Mouse (Mus musculus) myocyte (in vitro differentiated cells): Measurements from ENCODE around the gene Fam71b. TPM values are rescaled to one million over a fixed set of nuclear protein-coding genes. Genes with fewer than 3 reads are reported as not detected.

Experiments used
- H3K27me3 ChIP-seq: one replicate; pipeline ENCODE4 v1.6.1; 2011; ENCODE audit not compliant: control insufficient read depth, insufficient read depth, insufficient read length
- H3K36me3 ChIP-seq: one replicate; pipeline ENCODE4 v1.6.1; 2011; ENCODE audit not compliant: control insufficient read depth, insufficient read depth
- H3K4me2 ChIP-seq: one replicate; pipeline ENCODE4 v1.6.1; 2011; ENCODE audit warnings: low read depth, control low read depth
- H3K4me3 ChIP-seq: one replicate; pipeline ENCODE4 v1.5.1; 2011; ENCODE audit warnings: mild to moderate bottlenecking, control low read depth, moderate library complexity
- H3K79me2 ChIP-seq: one replicate; pipeline ENCODE4 v1.6.1; 2011; ENCODE audit not compliant: control insufficient read depth, insufficient read depth
- H3ac ChIP-seq: one replicate; pipeline ENCODE4 v1.6.1; 2011; ENCODE audit not compliant: control insufficient read depth, insufficient read length
- CEBPB ChIP-seq: IDR thresholded peaks from 2 replicates; pipeline ENCODE4 v1.6.1; 2011; ENCODE audit warnings: mild to moderate bottlenecking, moderate library complexity; ENCODE audit not compliant: poor library complexity, insufficient read depth, severe bottlenecking
- E2F4 ChIP-seq: IDR thresholded peaks from one replicate; pipeline ENCODE4 v1.6.1; 2011; ENCODE audit warnings: mild to moderate bottlenecking, control low read depth, moderate library complexity; ENCODE audit not compliant: insufficient read depth
- MAX ChIP-seq: IDR thresholded peaks from one replicate; pipeline ENCODE4 v1.6.1; 2011; ENCODE audit warnings: low read depth, mild to moderate bottlenecking, control low read depth
- MYOD1 ChIP-seq, 3 experiments: IDR thresholded peaks; one replicate each; pipeline ENCODE4 v1.6.1; 2011; ENCODE audit warnings: control low read depth in 2 of 3, low read depth in 2 of 3, mild to moderate bottlenecking in 2 of 3, moderate library complexity in 1 of 3; ENCODE audit not compliant: insufficient read length in 2 of 3, control insufficient read depth in 1 of 3
- MYOG ChIP-seq, 3 experiments: IDR thresholded peaks; one replicate each; pipeline ENCODE4 v1.6.1; 2011; ENCODE audit warnings: control low read depth in 2 of 3, low read depth in 2 of 3, mild to moderate bottlenecking in 2 of 3; ENCODE audit not compliant: insufficient read length in 2 of 3, control insufficient read depth in 1 of 3, insufficient read depth in 1 of 3
- POLR2A ChIP-seq: IDR thresholded peaks from one replicate; pipeline ENCODE4 v1.6.1; 2011; ENCODE audit warnings: low read depth, mild to moderate bottlenecking, control low read depth, moderate library complexity; ENCODE audit not compliant: insufficient read length
- POLR2AphosphoS2 ChIP-seq: IDR thresholded peaks from one replicate; pipeline ENCODE4 v1.6.1; 2011; ENCODE audit warnings: low read depth, control low read depth; ENCODE audit not compliant: insufficient read length
- REST ChIP-seq: IDR thresholded peaks from one replicate; pipeline ENCODE4 v1.6.1; 2011; ENCODE audit warnings: mild to moderate bottlenecking, control low read depth, moderate library complexity; ENCODE audit not compliant: insufficient read depth, insufficient read length
- SRF ChIP-seq: IDR thresholded peaks from one replicate; pipeline ENCODE4 v1.6.1; 2011; ENCODE audit warnings: low read depth; ENCODE audit not compliant: control insufficient read depth, insufficient read length
- TCF12 ChIP-seq: IDR thresholded peaks from one replicate; pipeline ENCODE4 v1.6.1; 2011; ENCODE audit warnings: mild to moderate bottlenecking, control low read depth; ENCODE audit not compliant: poor library complexity, insufficient read depth, severe bottlenecking
- TCF3 ChIP-seq: IDR thresholded peaks from one replicate; pipeline ENCODE4 v1.6.1; 2011; ENCODE audit warnings: low read depth, control low read depth; ENCODE audit not compliant: insufficient read length
- USF1 ChIP-seq: IDR thresholded peaks from one replicate; pipeline ENCODE4 v1.6.1; 2011; ENCODE audit warnings: low read depth, mild to moderate bottlenecking, control low read depth, moderate library complexity
- polyA plus RNA-seq: library from polyadenylated mRNA; unstranded; fragments of >200 nt; fragmentation: generic; extraction: Trizol; gene quantifications from one replicate; pipeline ENCODE4 v1.2.1, GENCODE M21; 2012; ENCODE audit warnings: missing spikeins

The Fam71b gene
- polyA plus RNA-seq, 1 experiment = 2.3 TPM

DNA sequence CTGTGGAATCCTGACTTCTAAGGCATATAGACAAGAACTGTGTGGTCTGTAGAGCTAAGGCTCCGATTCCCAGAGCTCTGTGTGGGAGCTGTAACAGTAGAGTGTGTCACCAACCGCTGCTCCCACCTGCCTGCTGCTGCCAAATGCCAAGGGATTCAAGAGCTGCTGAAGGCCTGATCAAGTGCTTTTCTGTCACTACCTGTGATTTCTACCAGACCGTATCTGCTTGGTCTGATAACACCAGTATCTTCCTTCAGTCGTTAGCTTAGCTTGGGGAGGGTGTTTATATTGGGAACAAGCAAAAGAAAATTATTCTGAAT is 461 bp downstream of the Fam71b start:
- H3K79me2 ChIP-seq = no peaks in the 10 kb centered on the region
- H3ac ChIP-seq = no peak overlapping the region
- TF ChIP-seq SRF = no peak
- TF ChIP-seq MYOG (IDR thresholded peaks at IDR 0.05; ENCODE audit: control insufficient read depth in 1 of 3, insufficient read depth in 1 of 3, insufficient read length in 2 of 3, low read depth in 2 of 3) = peak in 1 of 3 experiments; percentile 12

DNA sequence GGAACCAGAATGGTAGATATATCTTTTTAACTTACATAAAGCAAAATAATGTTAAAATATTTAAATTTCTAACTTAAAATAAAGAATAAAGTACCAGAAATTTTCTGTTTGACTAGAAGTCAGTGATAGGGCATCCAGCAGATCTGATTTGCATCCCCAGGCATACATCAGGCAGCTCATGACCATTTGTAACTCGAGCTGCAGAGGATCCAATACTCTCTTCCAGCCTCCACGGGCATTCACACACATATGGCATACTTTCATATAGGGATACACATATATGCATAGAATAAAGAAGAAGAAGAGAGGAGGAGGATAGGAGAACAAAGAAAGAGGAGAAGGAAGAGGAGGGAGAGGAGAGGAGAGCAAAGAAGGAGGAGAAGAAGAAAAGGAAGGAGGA is 1.5 kb downstream of the Fam71b start:
- no peak overlapping the region for H3K4me3 ChIP-seq
- no peak overlapping the region for H3ac ChIP-seq
- H3K27me3 ChIP-seq = no peaks in the 10 kb centered on the region
- H3K4me2 ChIP-seq = no peak overlapping the region
- H3K79me2 ChIP-seq = no peaks in the 10 kb centered on the region
- no peaks in the 10 kb centered on the region for H3K36me3 ChIP-seq
- TF ChIP-seq TCF12 (no peak), USF1 (no peak), SRF (no peak), TCF3 (no peak), POLR2A (no peak), MAX (no peak)

More for the DNA sequence above, 461 bp downstream of the Fam71b start:
- no peak overlapping the region for H3K4me3 ChIP-seq
- H3K36me3 ChIP-seq = no peaks in the 10 kb centered on the region
- no peaks in the 10 kb centered on the region for H3K27me3 ChIP-seq
- H3K4me2 ChIP-seq = no peak overlapping the region

DNA sequence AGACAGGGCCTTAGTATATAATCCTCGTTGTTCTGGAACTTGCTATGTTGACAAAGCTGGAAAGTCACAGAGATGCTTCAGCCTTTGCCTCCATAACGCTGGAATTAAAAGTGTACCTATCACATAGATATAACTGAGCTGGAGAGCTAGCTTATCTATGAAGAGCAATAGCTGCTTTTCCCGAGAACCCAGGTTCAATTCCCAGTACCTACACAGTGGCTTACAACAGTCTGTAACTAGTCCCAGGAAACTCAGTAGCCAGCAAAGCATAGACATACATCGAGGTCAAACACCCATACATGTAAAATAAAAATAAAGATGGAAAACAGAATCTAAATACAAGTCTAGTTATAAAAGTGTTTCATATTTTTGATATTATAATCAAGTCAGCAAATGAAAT is 2.1 kb downstream of the Fam71b start:
- H3K27me3 ChIP-seq = no peaks in the 10 kb centered on the region
- no peak overlapping the region for H3ac ChIP-seq
- no peak overlapping the region for H3K4me2 ChIP-seq
- H3K36me3 ChIP-seq = no peaks in the 10 kb centered on the region
- H3K4me3 ChIP-seq = no peak overlapping the region
- no peaks in the 10 kb centered on the region for H3K79me2 ChIP-seq
- no peak for TF ChIP-seq TCF12
- TF ChIP-seq POLR2A = no peak
- TF ChIP-seq REST = no peak
- TF ChIP-seq MAX = no peak
- TF ChIP-seq USF1 = no peak
- TF ChIP-seq POLR2AphosphoS2 = no peak
- no peak for TF ChIP-seq MYOD1 (IDR thresholded peaks at IDR 0.05; ENCODE audit: control insufficient read depth in 1 of 3, insufficient read length in 2 of 3, low read depth in 2 of 3)
- TF ChIP-seq E2F4 = no peak
- TF ChIP-seq MYOG (IDR thresholded peaks at IDR 0.05; ENCODE audit: control insufficient read depth in 1 of 3, insufficient read depth in 1 of 3, insufficient read length in 2 of 3, low read depth in 2 of 3) = no peak
- no peak for TF ChIP-seq CEBPB
- TF ChIP-seq SRF = no peak
- TF ChIP-seq TCF3 = no peak

DNA sequence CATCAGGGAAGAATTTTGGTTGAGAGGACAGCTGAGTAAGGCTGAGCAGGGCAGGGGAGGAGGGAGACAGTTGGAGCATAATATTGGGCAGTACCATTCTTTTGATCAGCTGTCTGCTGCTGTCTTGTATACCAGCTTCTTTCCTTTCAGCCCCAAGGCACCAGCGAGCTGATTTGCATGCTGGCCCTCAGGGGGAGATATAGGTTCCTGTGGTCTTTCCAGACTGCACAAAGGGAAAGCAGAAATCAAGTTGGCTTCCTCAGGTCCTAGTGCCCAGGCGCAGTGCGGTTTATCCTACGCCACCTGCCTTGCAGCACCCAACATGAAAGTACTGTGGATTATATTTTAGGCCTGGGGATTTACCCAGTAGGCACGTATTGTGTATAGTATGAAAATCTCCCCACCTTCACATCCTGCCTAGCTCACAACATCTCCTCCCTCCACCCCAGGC is 2.6 kb downstream of the Fam71b start:
- H3K4me2 ChIP-seq = no peak overlapping the region
- no peaks in the 10 kb centered on the region for H3K27me3 ChIP-seq
- TF ChIP-seq TCF12 (no peak), MYOD1 (IDR thresholded peaks at IDR 0.05; ENCODE audit: control insufficient read depth in 1 of 3, insufficient read length in 2 of 3, low read depth in 2 of 3) (peak in 2 of 3 experiments; percentile 21 to 45), MYOG (IDR thresholded peaks at IDR 0.05; ENCODE audit: control insufficient read depth in 1 of 3, insufficient read depth in 1 of 3, insufficient read length in 2 of 3, low read depth in 2 of 3) (peak in 1 of 3 experiments; percentile 16), SRF (no peak)
- H3ac ChIP-seq = no peak overlapping the region
- H3K79me2 ChIP-seq = no peaks in the 10 kb centered on the region
- H3K36me3 ChIP-seq = no peaks in the 10 kb centered on the region
- no peak overlapping the region for H3K4me3 ChIP-seq

DNA sequence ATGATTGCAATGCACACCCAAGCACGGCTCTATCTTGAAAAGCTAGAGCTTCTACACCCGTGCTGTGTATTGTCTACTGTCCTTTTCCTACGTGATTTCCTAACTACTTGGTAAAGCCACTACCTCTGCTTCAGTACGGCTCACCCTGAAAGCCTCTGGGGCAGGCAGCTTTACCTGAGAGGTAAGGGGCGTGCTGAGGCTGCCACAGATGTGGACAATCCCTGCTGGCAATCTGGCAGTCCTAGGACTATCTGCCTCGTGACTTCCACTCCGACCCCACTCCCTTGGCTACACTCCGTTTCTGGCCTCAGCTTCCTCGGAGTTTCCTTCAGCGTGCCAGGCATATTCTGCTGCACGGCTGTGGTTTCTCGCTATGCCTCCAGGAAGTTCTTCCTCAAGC is 5.2 kb downstream of the Fam71b start:
- H3K4me3 ChIP-seq = no peak overlapping the region
- H3ac ChIP-seq = no peak overlapping the region
- TF ChIP-seq MYOD1 (IDR thresholded peaks at IDR 0.05; ENCODE audit: control insufficient read depth in 1 of 3, insufficient read length in 2 of 3, low read depth in 2 of 3) (no peak), TCF12 (no peak), E2F4 (no peak), POLR2AphosphoS2 (no peak), MYOG (IDR thresholded peaks at IDR 0.05; ENCODE audit: control insufficient read depth in 1 of 3, insufficient read depth in 1 of 3, insufficient read length in 2 of 3, low read depth in 2 of 3) (no peak), SRF (no peak), TCF3 (no peak), MAX (no peak), USF1 (no peak), POLR2A (no peak)
- no peak overlapping the region for H3K4me2 ChIP-seq
- H3K27me3 ChIP-seq = no peaks in the 10 kb centered on the region
- H3K79me2 ChIP-seq = no peaks in the 10 kb centered on the region
- H3K36me3 ChIP-seq = no peaks in the 10 kb centered on the region
